Mouse (Mus musculus): ENCODE results near the gene Gpr83.
"Not testable (repeated sequence)": the region's sequence is repeated elsewhere in the genome, so short reads cannot be mapped to it uniquely, and the experiment has no call there.

Gpr83 gene

DNA sequence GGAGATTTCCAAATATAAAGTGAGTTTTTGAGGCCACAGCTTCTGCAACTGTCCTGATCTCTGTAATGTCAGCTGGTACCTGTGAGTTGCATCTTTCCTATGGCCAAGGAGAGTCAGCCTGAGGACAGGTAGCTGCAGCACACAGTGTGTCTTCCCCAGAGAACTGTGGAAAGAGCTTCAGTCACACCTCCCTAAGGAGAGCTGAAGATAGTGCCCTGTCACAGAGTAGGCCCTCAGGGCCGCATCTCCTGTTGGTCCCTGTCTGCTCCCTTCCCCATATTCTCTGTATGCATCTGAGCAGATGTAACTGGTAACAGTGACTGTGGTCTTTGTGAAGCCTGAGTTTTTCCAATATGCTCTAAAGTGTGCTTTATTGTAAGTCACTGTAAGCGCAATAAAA is 10.4 kb downstream of the Gpr83 start:
- DNase-seq, result no peak

DNA sequence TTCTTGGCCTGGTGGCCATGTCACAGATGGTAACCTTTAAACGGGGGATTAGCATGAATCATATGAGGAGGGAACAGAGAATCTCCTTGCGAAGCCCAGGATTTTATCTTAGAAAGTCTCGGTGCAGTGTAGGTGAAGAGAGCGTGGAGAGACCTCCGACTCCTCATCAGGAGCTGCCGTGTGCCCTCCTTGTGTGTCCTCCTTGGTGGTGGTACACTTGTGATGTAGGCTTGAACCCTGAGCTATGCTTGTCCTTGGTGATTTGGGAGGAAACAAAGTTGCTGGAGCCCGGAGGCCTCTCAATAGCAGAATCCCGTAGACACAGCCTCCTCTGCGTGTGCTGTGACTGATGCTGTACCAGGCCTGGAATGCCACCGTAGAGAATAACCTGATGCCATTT is 10.8 kb downstream of the Gpr83 start:
- no peak for DNase-seq

GRCm38 (mm10) chr9:14871536-14871935 is 11.5 kb downstream of the Gpr83 start:
- no peak for DNase-seq

DNA sequence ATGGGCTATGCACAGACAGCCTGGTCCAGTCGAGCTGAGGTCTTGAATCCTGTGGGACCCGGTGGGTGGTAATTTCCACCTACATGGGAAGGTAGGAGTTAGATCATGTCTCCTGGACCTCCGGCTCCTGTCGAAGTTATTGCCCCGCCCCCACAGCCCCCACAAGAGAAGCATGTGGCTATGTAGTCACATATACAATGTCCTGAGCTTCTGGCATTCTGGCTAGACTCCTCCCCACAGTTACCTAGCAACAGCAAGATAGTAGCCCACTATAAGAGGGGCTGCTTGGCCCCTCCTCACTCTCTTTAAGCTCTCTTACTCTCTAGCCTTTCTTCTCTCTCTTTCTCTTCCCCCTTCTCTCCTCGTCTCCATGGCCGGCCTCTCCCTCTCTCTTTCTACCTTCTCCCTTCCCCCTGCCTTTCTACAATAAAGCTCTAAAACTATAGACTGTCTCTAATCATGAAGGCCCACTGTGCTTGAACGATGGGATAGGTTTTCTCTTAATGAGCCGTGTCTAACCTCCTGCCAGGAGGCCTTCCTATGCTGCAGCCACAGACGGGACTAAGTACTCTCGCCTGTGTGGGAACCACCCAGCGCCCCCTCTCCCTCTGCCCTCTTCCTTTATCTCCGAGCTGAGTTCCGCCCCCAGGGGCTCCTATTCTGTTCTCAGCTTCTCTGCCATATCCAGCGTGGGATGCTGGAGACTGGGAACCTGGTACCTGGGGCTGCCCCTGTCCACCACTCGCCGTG is 12.3 kb downstream of the Gpr83 start:
- no peak for DNase-seq

- DNase-seq, result no peak
These were observed 15.9 kb downstream of the Gpr83 start for GRCm38 (mm10) chr9:14875743-14876507.

- DNase-seq, result not testable (repeated sequence)
These were observed 16.6 kb downstream of the Gpr83 start for GRCm38 (mm10) chr9:14876566-14876965.

GRCm38 (mm10) chr9:14884641-14885040 is 24.6 kb downstream of the Gpr83 start:
- DNase-seq, result no peak

DNA sequence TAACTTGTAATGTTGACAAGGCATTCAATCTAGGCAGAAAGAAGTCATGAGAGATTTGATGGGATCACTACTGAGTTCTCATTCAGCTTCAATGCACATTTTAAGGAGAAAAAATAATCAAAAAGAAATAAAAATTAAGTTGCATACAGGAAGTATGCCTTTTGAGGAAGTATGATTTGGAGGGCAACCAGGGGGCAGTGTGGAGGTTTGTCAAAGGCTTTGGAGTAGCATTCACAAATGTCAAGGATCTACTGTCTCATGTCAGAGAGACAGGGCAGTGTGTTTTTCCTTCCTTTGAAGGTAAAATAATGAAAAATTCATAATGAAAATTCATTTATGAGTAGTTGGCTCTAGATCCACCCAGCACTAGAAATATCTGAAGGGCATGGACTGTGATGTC is 25.1 kb downstream of the Gpr83 start:
- DNase-seq, result no peak

DNA sequence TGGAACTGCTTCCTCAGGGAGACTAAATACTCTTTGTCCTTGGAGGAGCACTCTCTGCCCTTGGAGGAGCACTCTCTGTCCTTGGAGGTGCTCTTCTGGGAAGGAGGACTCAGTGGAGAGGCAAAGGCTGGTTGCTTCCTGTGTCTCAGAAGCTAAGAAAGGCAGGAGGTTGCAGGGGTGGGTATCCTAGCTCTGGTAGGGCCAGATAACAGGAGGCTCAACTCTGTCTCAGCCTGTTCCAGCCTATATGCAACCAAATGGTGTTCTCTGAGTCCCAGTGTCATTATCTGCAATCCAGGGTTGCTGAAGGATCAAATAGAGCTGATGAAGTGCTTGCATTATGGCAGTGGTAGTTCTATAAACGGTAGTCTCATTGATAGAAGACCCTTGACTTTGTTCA is 25.9 kb downstream of the Gpr83 start:
- DNase-seq, result no peak

GRCm38 (mm10) chr9:14887787-14888382 is 27.9 kb downstream of the Gpr83 start:
- no peak for DNase-seq

GRCm38 (mm10) chr9:14888671-14889070 is 28.7 kb downstream of the Gpr83 start:
- DNase-seq, result no peak

DNA sequence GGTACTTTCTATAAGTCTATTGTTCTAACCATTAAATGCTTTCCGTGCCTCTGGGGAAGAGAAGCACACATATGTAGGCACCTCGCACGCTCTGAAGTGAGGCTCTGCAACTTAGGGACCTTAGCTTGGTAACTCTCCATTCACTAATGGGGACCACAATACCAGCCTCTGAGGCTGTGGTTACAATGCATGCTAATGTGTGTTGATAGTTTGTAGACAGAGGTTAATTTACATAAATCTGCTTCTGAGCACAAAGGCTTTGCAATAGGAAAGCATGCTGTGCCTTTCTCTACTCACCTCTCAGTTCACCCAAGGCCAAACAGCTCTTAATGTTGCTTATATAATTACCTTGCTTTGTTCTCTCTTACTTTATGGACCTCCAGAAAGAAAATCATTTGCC is 30.7 kb downstream of the Gpr83 start:
- no peak for DNase-seq

GRCm38 (mm10) chr9:14891891-14892290 is 31.9 kb downstream of the Gpr83 start:
- DNase-seq, result no peak

GRCm38 (mm10) chr9:14893388-14893787 is 33.4 kb downstream of the Gpr83 start:
- no peak for DNase-seq

DNA sequence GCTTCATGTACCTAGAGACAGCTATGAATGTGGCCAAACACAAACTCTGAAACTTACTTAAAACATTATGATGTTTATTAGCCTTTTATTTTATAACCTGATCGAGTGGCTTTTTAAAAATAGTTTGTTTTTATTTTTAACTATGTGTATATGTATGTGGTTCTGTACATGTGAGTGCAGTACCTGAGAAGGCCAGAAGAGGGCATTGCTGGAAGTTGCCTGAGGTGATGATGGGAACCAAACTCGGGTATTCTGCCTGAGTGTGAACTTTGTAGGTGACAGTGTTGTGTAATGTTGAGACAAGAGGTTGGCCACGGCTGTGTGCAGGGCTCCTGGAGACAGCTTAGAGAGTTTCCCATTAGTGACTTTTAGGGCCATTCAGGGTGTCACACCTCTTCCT is 34.6 kb downstream of the Gpr83 start:
- DNase-seq, result no peak

GRCm38 (mm10) chr9:14895237-14895835 is 35.3 kb downstream of the Gpr83 start:
- no peak for DNase-seq

GRCm38 (mm10) chr9:14897102-14897501 is 37.1 kb downstream of the Gpr83 start:
- no peak for DNase-seq

GRCm38 (mm10) chr9:14901757-14902156 is 41.7 kb downstream of the Gpr83 start:
- DNase-seq, result no peak

GRCm38 (mm10) chr9:14902416-14902815 is 42.4 kb downstream of the Gpr83 start:
- DNase-seq, result no peak

DNA sequence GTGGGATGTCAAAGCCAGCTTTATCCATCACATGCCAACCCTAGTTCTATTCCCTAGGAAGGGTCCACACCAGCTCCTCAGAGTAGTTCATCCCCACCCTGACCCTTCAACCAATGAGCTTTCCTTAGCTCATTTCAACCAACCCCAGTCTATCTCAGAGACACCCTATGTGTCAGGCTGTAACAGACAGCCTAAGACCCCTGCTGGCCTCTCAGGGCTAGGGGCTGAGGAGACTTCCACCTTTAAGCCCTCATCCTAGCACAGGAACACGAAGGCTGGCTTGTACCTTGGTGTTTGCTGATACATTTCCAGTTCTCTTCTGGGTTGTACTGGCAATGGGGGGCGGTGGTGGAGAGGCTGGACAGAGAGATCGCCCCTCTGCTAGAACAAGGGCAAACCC is 43.0 kb downstream of the Gpr83 start:
- DNase-seq, result no peak

- no peak for DNase-seq
These were observed 43.8 kb downstream of the Gpr83 start, which contains the start of gene Izumo1r for GRCm38 (mm10) chr9:14903581-14904378. Gene Izumo1r, minus strand, starts transcription at chr9:14903949.

DNA sequence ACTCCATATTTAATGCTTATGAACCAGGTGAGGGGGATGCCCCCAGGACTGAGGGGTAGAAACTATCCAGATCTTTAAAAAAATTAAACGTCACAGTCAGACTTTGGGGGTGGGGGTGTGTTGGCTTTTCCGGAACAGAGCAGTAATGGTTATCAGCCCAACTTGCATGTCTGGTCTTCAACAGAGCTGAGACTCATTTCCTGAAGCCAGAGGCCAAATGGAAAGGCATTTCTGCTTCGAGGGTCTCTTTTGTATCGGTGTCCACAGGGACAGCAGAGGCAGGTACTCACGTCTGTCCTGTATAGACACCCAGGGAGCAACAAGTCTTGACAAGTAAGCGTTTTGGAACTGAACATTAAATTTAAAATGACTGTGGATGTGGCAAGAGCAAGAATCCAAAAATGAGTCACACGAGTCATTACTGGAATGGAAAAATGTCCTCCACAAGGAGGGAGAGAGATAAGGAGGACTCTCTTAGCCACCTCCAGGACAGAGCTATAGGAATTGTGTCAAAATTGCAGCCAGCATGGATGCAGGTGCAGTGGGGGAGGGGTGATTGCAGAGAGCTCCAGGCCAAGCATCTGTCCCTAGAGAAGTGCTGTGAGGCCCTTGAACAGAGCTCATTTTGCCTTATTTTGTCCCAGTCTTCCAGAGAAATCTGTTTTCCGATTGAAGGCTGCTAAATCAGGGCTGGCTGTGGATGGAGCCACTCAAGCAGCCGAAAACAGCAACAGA is 44.9 kb downstream of the Gpr83 start:
- no peak for DNase-seq
